Mouse (Mus musculus): Measurements from ENCODE around the gene Hecw1. TPM values are rescaled to one million over a fixed set of nuclear protein-coding genes. Genes with fewer than 3 reads are reported as not detected.

The Hecw1 gene
- polyA plus RNA-seq, 1 experiment from 2014 or later, result 1.0 TPM

Other genes starting within 250 kb of the Hecw1 start
- gene Mrpl32, start 89.9 kb upstream of the Hecw1 start, polyA plus RNA-seq (2015; fragmentation: Nextera tagmentation; extraction: Ambion mirVana), result 104 and 107 TPM in 2 replicates
- 178 and 180 TPM in 2 replicates for gene Psma2, start 90.0 kb upstream of the Hecw1 start, polyA plus RNA-seq (2015; fragmentation: Nextera tagmentation; extraction: Ambion mirVana)
- gene AW209491, start 106.9 kb upstream of the Hecw1 start, polyA plus RNA-seq (2015; fragmentation: Nextera tagmentation; extraction: Ambion mirVana), result 21.8 and 24.2 TPM in 2 replicates

All from embryonic facial prominence, embryonic 15.5 days (tissue).